Mouse (Mus musculus): ENCODE data around the gene Sema5a.

Sema5a gene

GRCm38 (mm10) chr15:32647061-32647687, 402.6 kb downstream of the Sema5a start:
- DNase-seq (ENCODE audit: low spot score) = no peak

GRCm38 (mm10) chr15:32654046-32654445, 409.4 kb downstream of the Sema5a start:
- no peak for DNase-seq (ENCODE audit: low spot score)

GRCm38 (mm10) chr15:32656017-32656416, 411.4 kb downstream of the Sema5a start:
- no peak for DNase-seq (ENCODE audit: low spot score)

- no peak for DNase-seq (ENCODE audit: low spot score)
These were observed 431.8 kb downstream of the Sema5a start for GRCm38 (mm10) chr15:32676446-32676845.

- DNase-seq (ENCODE audit: low spot score) = no peak
These were observed 440.5 kb downstream of the Sema5a start for GRCm38 (mm10) chr15:32685152-32685551.

- DNase-seq (ENCODE audit: low spot score) = no peak
These were observed 446.4 kb downstream of the Sema5a start for GRCm38 (mm10) chr15:32691021-32691420.

GRCm38 (mm10) chr15:32693006-32693405, 448.4 kb downstream of the Sema5a start:
- no peak for DNase-seq (ENCODE audit: low spot score)

- DNase-seq (ENCODE audit: low spot score) = no peak
These were observed 472.8 kb downstream of the Sema5a start for GRCm38 (mm10) chr15:32717298-32717985.

- DNase-seq (ENCODE audit: low spot score) = no peak
These were observed 473.8 kb downstream of the Sema5a start for GRCm38 (mm10) chr15:32718293-32718963.

GRCm38 (mm10) chr15:32718964-32719311, 474.3 kb downstream of the Sema5a start:
- no peak for DNase-seq (ENCODE audit: low spot score)

GRCm38 (mm10) chr15:32730839-32731238, 486.2 kb downstream of the Sema5a start:
- no peak for DNase-seq (ENCODE audit: low spot score)
